Mouse (Mus musculus) embryo, embryonic 11 days (tissue): ENCODE measurements around the gene Ascc2.

ENCODE experiments used
- DNase-seq: peaks from one replicate; pipeline ENCODE4 v3.0.0-alpha.2; 2015

Gene Ascc2

DNA sequence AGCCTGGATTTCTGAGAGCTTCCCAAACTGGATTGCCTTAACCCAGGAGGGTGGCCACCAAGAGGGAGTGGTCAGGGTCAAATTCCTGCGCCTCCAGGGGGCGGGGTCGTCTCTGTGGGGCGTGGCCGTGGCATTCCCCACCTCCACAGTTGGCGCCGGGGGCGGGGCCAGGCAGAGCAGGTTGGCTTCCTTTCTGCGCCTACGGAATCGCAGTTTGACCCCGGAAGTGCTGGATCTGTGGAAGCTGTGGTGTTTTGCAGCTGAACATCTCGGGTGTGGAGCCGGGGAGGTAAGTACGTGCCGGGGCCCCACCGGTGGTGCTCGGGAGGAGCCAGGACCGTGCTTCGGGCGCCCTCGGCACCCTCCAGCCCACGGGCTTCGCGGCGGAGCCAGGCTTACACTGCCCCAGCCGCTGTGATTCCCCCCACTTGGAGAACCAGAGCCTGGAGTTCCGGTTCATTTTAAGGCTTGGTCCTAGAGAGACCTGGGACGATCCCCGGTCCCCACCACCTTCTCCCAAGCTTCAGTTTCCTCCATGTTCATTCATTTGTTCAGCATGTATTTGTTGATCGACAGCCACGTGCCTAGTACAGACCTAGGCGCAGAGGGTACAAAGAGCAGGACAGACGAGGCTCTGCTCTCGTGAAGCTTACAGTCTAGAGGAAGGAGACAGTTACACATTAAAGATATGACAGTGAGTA lies at the start of gene Ascc2:
Gene Ascc2, plus strand, starts transcription at position 214 of the 701 bp plus-strand sequence.
- peak; percentile 96 for DNase-seq

- DNase-seq, result no peak
These were observed 45.7 kb upstream of the Ascc2 start for GRCm38 (mm10) chr11:4591811-4592210.

DNA sequence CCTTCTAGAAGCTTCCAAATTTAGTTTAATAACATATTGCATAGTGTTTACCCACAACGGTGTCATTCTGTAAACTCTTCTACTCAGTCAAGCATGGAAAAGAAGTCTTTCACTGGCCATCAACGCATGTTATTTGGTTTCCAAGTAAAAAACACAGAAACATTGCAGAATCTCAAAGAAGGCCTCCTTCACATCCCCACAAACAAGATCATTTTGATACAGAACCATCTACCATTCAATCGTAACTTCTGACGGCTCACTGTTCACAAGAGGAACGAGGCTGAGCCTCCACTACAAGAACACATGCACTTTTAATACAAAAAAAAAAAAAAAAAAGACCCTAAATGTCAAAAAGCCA lies 44.1 kb upstream of the Ascc2 start:
- no peak for DNase-seq

GRCm38 (mm10) chr11:4593849-4594607 lies 43.5 kb upstream of the Ascc2 start:
- DNase-seq, result peak; percentile 55

GRCm38 (mm10) chr11:4594608-4595500 lies 42.7 kb upstream of the Ascc2 start, which contains the start of gene Mtmr3:
Mtmr3 (minus strand) TSS chr11:4594863.
- DNase-seq, result peak; percentile 99

- no peak for DNase-seq
These were observed 39.1 kb upstream of the Ascc2 start for GRCm38 (mm10) chr11:4598411-4598810.

GRCm38 (mm10) chr11:4599916-4600315 lies 37.6 kb upstream of the Ascc2 start:
- DNase-seq, result no peak

GRCm38 (mm10) chr11:4601890-4602289 lies 35.7 kb upstream of the Ascc2 start:
- DNase-seq, result no peak

GRCm38 (mm10) chr11:4602691-4603441 lies 34.7 kb upstream of the Ascc2 start:
- peak; percentile 10 for DNase-seq

- DNase-seq, result peak; percentile 34
These were observed 33.1 kb upstream of the Ascc2 start for GRCm38 (mm10) chr11:4604441-4604840.

GRCm38 (mm10) chr11:4605414-4605813 lies 32.1 kb upstream of the Ascc2 start:
- peak; percentile 28 for DNase-seq

- DNase-seq, result no peak
These were observed 31.0 kb upstream of the Ascc2 start for GRCm38 (mm10) chr11:4606541-4606940.

DNA sequence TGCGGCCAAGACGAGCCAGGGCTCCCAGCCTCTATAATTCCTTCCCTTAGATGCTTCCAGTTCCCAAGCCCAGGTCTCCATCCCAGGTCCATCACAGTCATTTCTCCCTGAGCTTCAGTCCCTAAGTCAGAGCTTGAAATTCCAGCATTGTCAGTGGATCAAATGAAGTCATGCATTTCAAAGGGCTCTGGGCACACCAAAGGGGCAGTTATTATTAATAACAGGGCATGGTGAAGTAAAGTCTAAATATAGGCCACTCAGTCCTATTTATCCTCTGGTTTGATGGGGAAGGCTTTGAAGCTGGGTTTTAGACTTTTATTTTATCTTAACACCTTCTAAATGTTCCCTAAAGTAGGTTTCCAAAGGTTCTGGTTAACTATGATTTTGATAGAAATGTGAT lies 25.6 kb upstream of the Ascc2 start:
- DNase-seq, result no peak

DNA sequence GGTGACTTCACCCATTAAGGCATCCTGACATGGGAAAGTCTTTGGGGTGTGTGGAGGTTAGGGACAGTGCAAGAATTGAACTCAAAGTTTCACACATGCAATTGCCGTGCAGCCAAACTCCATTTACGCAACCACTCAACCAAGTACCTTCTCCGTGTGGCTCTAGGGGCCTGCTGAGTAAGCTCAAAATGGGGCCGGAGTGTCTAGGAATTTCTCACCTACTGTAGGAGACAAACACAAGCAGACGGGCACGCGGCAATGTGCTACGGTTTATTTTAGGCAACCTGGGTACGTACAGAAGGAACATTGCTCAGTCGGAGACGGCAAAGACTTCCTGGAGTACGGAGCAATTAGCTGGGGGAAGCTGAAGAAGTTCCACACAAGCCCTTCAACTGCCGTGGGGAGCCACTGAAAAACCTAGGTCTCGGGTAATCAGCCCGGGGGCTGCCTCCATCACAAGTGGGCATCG lies 17.5 kb upstream of the Ascc2 start, which contains the start of gene Gm11032:
Gene Gm11032, plus strand, starts transcription at position 51 of the 469 bp plus-strand sequence.
- DNase-seq, result no peak

- no peak for DNase-seq
These were observed 16.9 kb upstream of the Ascc2 start for GRCm38 (mm10) chr11:4620501-4621108.

GRCm38 (mm10) chr11:4621866-4622265 lies 15.7 kb upstream of the Ascc2 start:
- no peak for DNase-seq

GRCm38 (mm10) chr11:4622442-4622986 lies 15.0 kb upstream of the Ascc2 start:
- DNase-seq, result no peak

DNA sequence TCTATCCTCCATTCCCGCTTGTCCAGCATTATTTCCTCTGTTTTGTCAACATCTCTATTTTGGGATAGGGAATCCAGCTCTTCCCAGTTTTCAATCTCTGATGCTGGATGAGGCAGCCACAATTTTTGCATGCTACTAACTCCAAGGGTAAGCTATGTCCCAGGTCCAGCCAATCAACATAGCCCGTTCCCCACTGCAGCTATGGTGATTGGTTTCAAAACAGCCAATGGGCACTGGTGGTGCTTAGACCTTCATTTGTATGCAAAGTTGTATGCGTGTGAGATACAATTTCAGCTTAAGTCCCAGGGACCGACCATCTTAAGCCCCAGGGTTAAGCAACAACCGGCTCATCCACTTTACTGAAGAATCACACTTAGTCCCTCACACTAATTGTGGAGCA lies 14.6 kb upstream of the Ascc2 start:
- peak; percentile 15 for DNase-seq

DNA sequence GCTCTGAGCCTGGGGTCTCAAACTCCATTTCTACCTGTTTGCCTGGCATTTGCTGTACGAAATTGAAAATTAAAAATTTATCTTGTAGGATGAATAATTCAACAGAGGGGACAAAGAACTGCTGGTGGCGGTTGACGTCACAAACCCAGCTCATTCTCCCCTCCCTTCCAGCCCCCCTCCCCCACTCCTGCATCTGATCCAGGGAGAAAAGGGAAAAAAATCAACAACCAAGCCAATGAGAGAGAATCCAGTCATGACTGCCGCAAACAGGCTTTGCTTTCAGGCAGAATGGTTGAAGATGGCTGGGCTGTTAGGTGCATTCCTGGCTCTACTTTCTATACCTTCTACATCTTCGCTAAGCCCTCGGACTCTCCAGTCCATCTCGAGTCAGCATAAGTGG lies 11.6 kb upstream of the Ascc2 start:
- DNase-seq, result no peak

GRCm38 (mm10) chr11:4627636-4628035 lies 9.9 kb upstream of the Ascc2 start:
- DNase-seq, result no peak

DNA sequence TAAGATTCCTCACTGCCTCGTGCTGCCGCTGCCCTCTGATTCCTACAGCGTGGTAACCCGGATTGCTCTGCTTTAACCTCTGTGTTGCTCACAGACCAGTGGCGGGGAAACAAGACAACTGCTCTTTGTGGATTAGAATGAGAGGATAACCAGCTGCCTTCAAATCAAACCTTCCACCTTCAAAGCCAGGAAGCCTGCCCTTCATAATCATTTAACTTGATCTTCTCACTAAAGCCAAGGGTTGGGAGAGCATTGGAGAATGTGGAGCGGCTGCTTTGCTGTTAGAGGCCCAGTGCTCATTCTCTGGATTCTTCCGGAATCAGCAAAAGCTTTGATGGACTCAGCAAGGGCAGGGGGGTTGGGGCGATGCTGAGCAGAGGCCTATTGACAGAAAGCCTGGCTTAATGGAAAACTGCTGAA lies 7.7 kb upstream of the Ascc2 start:
- DNase-seq, result peak; percentile 51

GRCm38 (mm10) chr11:4633420-4633819 lies 4.1 kb upstream of the Ascc2 start:
- no peak for DNase-seq
